Mouse (Mus musculus) cortical plate, adult 2 months (tissue): ENCODE data around the gene Sh3gl1.

Experiments
- CTCF ChIP-seq: fragments of 200-500 bp; IDR thresholded peaks from 2 replicates; pipeline ENCODE4 v1.5.1; 2011; ENCODE audit warnings: mild to moderate bottlenecking, control low read depth, low read length; ENCODE audit not compliant: insufficient read depth; ENCODE audit errors: extremely low read depth
- POLR2A ChIP-seq: fragments of 200-500 bp; IDR thresholded peaks from 2 replicates; pipeline ENCODE4 v1.6.1; 2011; ENCODE audit warnings: mild to moderate bottlenecking, low read length, control low read depth; ENCODE audit not compliant: insufficient read depth; ENCODE audit errors: extremely low read depth

GRCm38 (mm10) chr17:56016382-56016781, 20.1 kb downstream of the Sh3gl1 start:
- TF ChIP-seq CTCF (no peak), POLR2A (0 out of 2 replicates have a peak, but pooled peaks have one; percentile 8)
